Mouse (Mus musculus): ENCODE results near the gene Ptgs2. TPM values are rescaled to one million over a fixed set of nuclear protein-coding genes. Genes with fewer than 3 reads are reported as not detected.

Ptgs2 gene
- polyA plus RNA-seq (2012; rRNA removed), result 0.01 TPM in 2 replicates

GRCm38 (mm10) chr1:150099790-150100333, at the start of gene Ptgs2:
TSS of gene Ptgs2 (plus strand) at chr1:150100031.

Other genes with a start within 250 kb of the Ptgs2 start
- 3.2 and 3.4 TPM in 2 replicates for gene Pla2g4a, start 138.7 kb upstream of the Ptgs2 start, polyA plus RNA-seq (2012; rRNA removed)
- gene Pdc, start 219.4 kb downstream of the Ptgs2 start, polyA plus RNA-seq (2012; rRNA removed), result not detected in 2 replicates